Mouse (Mus musculus) cortical plate, adult 2 months (tissue): ENCODE data around the gene Hist1h2bb.

Experiments used
- CTCF ChIP-seq: fragments of 200-500 bp; IDR thresholded peaks from 2 replicates; pipeline ENCODE4 v1.5.1; 2011; ENCODE audit warnings: mild to moderate bottlenecking, control low read depth, low read length; ENCODE audit not compliant: insufficient read depth; ENCODE audit errors: extremely low read depth
- POLR2A ChIP-seq: fragments of 200-500 bp; IDR thresholded peaks from 2 replicates; pipeline ENCODE4 v1.6.1; 2011; ENCODE audit warnings: mild to moderate bottlenecking, low read length, control low read depth; ENCODE audit not compliant: insufficient read depth; ENCODE audit errors: extremely low read depth

DNA sequence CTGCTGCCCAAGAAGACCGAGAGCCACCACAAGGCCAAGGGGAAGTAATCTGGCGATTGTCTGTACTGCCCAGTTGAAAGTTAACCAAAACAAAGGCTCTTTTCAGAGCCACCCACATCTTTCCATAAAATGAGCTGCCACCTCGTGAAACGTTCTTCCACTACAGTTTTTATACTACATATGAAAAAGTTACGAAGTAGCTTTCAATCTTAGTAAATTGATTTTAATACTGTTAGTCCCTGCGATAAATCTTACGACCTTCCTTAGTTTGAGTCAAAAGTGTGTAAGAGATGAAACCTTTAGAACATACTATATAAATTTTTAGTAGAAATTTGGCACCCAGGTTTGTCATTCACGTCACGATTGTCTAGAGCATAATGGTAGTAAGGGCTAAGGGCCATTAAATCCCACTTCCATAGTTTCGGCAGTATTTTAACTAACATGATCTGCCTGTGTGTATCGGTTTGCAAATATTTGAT, 5.0 kb downstream of the Hist1h2bb start:
- TF ChIP-seq CTCF (no peak), POLR2A (no peak)
